Mouse (Mus musculus): ENCODE data around the gene Akap1. TPM values are rescaled to one million over a fixed set of nuclear protein-coding genes. Genes with fewer than 3 reads are reported as not detected.

The Akap1 gene
- polyA plus RNA-seq, 1 experiment from 2014 or later = 18.1 TPM

DNA sequence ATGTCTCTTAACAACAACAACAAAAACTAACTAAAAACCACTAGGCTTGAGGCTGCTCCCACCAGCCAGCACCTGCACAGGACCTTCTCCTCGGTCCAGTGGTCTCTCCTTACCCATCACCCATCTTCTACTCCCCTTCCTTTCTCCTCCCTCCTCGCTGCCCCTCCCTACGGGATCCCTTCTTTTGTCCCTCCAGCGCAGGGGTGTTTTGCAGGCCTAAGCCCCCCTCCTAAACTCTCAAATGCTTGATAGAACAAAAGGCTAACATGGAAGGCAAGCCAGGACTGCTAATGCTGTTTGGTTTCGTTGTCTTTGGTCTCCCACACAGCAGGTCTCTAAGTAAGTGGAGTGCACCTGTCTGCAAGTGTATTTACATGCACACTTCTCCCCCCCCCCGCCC lies 44.1 kb downstream of the Akap1 start:
- Histone ChIP-seq H3K4me2 (replicated peaks) (peak overlapping the region; percentile 28; the same call in 1 of the 2 replicates), H3K4me3 (no peak overlapping the region), H3K27ac (0 out of 2 replicates have a peak overlapping the region, but pooled peaks have one; percentile 17), H3K9me3 (no peaks in the 10 kb centered on the region), H3K9ac (no peak overlapping the region), H3K4me1 (peaks cover 20% of the 10 kb centered on the region), H3K27me3 (peaks cover 14% of the 10 kb centered on the region), H3K36me3 (no peaks in the 10 kb centered on the region)
- WGBS = 31% methylated on average over 6 of the region's 6 CpGs
- ATAC-seq (ENCODE audit: insufficient number of reproducible peaks, insufficient read depth, low FRiP score, low TSS enrichment) = no peak

DNA sequence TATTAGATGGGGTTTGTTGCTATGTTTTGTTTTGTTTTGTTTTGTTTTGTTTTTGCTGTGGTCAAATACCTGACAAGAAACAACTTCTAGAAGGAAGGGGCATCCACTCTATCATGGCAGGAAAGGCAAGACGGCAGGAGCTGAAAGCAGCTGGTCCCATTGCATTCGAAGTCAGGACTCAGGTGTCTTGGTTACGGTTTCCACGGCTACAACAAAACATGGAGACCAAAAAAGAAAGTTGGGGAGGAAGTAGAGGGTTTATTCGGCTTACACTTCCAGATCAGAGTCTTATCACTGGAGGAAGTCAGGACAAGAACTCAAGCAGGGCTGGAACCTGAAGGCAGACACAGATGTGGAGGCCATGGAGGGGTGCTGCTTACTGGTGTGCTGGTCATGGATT lies 47.3 kb downstream of the Akap1 start:
- WGBS = 76% methylated on average over 5 of the region's 5 CpGs

DNA sequence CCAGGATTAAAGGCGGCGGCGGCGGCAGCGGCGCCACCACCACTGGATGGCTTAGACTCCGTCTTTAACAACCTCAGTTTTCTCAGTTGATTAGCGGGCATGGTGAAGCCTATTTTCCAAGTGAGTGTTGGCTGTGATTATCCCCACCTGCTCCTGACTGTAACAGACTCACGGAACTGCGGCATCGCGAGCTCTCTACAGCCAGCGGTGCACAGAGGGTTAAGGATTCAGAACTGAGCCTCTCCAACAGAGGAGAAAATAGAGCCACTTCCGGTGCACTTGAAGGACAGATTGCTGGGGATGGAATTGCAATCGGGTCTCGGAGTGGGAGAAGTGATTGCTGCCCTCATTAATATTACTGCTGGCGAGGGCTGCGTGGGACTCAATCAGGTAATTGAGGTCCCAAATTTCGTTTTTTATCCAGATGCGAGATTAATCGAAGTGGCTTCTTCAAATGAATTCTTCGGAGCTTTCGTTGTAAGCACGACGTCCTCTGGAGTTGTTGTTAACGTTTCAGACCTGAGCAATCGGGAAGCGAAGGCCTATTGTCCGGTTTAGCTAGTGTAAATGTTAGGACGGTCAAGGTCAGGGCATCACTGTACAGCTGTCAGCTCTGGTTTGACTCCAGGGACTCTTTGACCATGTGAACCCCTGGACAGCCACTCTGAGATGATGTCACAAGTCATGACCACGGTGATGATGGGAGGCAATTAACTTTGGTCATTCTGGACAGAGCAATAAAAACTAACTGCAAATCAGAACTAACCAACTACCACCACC lies 61.0 kb downstream of the Akap1 start:
- no peaks in the 10 kb centered on the region for H3K9me3 ChIP-seq
- no peak overlapping the region for H3K9ac ChIP-seq
- 45% methylated on average over 31 of the region's 31 CpGs for WGBS
- ATAC-seq (ENCODE audit: insufficient number of reproducible peaks, insufficient read depth, low FRiP score, low TSS enrichment) = no peak
- H3K36me3 ChIP-seq = no peaks in the 10 kb centered on the region
- no peaks in the 10 kb centered on the region for H3K27me3 ChIP-seq
- peak overlapping the region; percentile 36 for H3K4me2 ChIP-seq (replicated peaks)
- no peaks in the 10 kb centered on the region for H3K4me1 ChIP-seq
- H3K4me3 ChIP-seq = peak overlapping the region; percentile 2
- no peak overlapping the region for H3K27ac ChIP-seq

More for the DNA sequence above, 47.3 kb downstream of the Akap1 start:
- Histone ChIP-seq H3K4me2 (replicated peaks) (no peak overlapping the region), H3K27me3 (peaks cover 14% of the 10 kb centered on the region), H3K9me3 (no peaks in the 10 kb centered on the region), H3K36me3 (no peaks in the 10 kb centered on the region), H3K9ac (no peak overlapping the region), H3K4me1 (peaks cover 19% of the 10 kb centered on the region), H3K4me3 (no peak overlapping the region), H3K27ac (no peak overlapping the region)
- no peak for ATAC-seq (ENCODE audit: insufficient number of reproducible peaks, insufficient read depth, low FRiP score, low TSS enrichment)

DNA sequence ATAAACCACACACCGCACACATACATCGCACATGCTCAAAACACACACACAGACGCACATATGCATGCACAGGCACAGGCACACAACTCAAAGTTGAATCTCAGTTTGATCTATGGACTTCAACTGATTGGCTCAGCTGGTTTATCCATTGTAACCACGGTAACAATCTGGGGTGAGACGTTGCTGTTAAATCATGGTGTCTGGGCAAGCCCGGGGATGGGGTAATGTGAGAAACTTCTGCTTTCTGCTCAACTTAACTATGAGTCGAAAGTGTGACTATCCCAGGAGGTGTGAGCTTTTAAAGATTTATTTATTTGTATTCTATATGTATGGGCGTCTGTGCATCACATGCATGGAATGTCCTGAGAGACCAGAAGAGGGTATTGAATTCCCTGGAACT lies 68.2 kb downstream of the Akap1 start:
- H3K4me3 ChIP-seq = no peak overlapping the region
- ATAC-seq (ENCODE audit: insufficient number of reproducible peaks, insufficient read depth, low FRiP score, low TSS enrichment) = no peak

DNA sequence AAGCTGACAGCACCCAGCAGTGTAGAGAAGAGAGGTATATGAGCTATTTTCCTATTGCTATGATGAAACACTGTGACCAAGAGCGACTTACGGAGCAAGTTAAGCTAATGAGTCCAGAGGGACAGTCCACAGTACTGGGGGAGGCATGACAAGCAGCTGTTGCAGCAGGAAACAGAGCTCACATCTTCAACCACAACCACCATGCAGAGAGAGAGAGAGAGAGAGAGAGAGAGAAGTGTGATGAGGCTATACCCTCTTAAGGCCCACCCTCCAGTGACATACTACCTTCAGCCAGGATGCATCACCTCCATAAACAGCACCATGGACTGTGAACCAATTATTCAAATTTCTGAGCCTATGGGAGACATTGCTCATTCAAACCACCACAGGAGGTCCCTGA lies 74.5 kb downstream of the Akap1 start:
- WGBS = 75% methylated on average over 2 of the region's 2 CpGs
- ATAC-seq (ENCODE audit: insufficient number of reproducible peaks, insufficient read depth, low FRiP score, low TSS enrichment) = no peak
- Histone ChIP-seq H3K27me3 (no peaks in the 10 kb centered on the region), H3K4me3 (no peak overlapping the region), H3K27ac (no peak overlapping the region), H3K36me3 (no peaks in the 10 kb centered on the region), H3K4me2 (replicated peaks) (no peak overlapping the region), H3K9ac (no peak overlapping the region), H3K4me1 (no peaks in the 10 kb centered on the region), H3K9me3 (no peaks in the 10 kb centered on the region)

More for the DNA sequence above, 68.2 kb downstream of the Akap1 start:
- no peaks in the 10 kb centered on the region for H3K4me1 ChIP-seq
- WGBS = 90% methylated on average over 8 of the region's 8 CpGs
- H3K4me2 ChIP-seq (replicated peaks) = no peak overlapping the region
- H3K36me3 ChIP-seq = no peaks in the 10 kb centered on the region
- H3K27ac ChIP-seq = no peak overlapping the region
- no peaks in the 10 kb centered on the region for H3K27me3 ChIP-seq
- H3K9me3 ChIP-seq = no peaks in the 10 kb centered on the region
- no peak overlapping the region for H3K9ac ChIP-seq

DNA sequence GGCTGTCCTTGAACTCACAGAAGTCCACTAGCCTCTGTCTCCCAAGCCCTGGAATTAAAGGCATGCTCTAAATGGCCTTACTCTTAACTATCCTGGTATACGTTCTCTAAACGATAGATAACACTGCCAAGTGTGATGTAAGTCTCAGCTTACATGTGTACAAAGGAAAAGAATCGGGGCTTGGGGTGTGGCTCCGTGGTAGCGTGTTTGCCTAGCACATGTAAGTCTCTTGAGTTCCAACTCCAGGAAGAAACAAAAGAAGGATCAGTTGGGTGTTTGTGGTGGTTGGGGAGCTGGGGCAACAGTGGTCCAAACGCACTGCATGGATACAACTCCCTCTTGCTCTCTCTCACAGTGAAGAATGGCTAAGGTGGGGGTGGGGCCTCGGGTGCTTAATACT lies 77.6 kb downstream of the Akap1 start:
- Histone ChIP-seq H3K4me3 (no peak overlapping the region), H3K9ac (no peak overlapping the region), H3K9me3 (no peaks in the 10 kb centered on the region), H3K4me2 (replicated peaks) (no peak overlapping the region), H3K4me1 (no peaks in the 10 kb centered on the region), H3K27ac (no peak overlapping the region), H3K27me3 (no peaks in the 10 kb centered on the region), H3K36me3 (no peaks in the 10 kb centered on the region)
- no peak for ATAC-seq (ENCODE audit: insufficient number of reproducible peaks, insufficient read depth, low FRiP score, low TSS enrichment)
- WGBS = 81% methylated on average over 7 of the region's 7 CpGs

DNA sequence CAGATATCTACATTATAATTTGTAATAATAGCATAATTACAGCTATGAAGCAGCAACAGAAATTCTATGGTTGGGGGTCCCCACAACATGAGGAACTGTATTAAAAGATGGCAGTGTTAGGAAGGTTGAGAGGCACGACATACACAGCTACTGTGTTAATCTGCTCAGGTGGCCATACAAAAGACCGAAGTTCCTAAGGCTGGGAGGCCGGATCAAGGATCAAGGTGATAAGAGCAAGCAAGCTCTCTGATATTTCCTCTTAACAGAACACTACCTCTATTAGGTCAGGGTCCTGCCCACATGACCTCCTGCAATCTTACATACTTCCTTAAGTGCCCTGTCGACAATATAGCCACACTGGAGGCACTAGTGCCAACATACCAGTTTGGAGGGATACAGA lies 80.9 kb downstream of the Akap1 start:
- no peaks in the 10 kb centered on the region for H3K36me3 ChIP-seq
- H3K9me3 ChIP-seq = no peaks in the 10 kb centered on the region
- H3K27ac ChIP-seq = no peak overlapping the region
- H3K4me3 ChIP-seq = no peak overlapping the region
- no peak overlapping the region for H3K4me2 ChIP-seq (replicated peaks)
- no peaks in the 10 kb centered on the region for H3K27me3 ChIP-seq
- no peaks in the 10 kb centered on the region for H3K4me1 ChIP-seq
- no peak for ATAC-seq (ENCODE audit: insufficient number of reproducible peaks, insufficient read depth, low FRiP score, low TSS enrichment)
- no peak overlapping the region for H3K9ac ChIP-seq
- 82% methylated on average over 4 of the region's 4 CpGs for WGBS

DNA sequence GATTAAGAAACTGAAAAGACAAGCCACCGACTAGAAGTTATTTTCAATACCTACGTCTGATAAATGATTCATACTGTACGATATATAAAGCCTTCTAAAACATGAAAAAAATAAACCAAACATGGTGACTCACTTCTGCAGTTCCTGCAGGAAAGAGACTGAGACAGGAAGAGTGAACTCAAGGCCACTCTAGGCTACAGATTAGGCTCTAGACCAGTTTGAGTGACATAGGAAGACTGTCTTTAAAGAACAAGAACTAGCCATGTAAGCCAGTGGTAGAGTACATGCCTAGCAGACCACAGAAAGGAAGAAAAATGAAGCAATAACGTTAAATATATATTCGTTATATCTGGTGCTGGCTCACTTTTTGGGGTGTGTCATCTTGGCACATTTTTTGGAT lies 81.9 kb downstream of the Akap1 start:
- Histone ChIP-seq H3K36me3 (no peaks in the 10 kb centered on the region), H3K4me2 (replicated peaks) (no peak overlapping the region), H3K4me1 (no peaks in the 10 kb centered on the region), H3K9ac (no peak overlapping the region), H3K4me3 (no peak overlapping the region), H3K27ac (no peak overlapping the region), H3K9me3 (no peaks in the 10 kb centered on the region), H3K27me3 (no peaks in the 10 kb centered on the region)
- WGBS = 85% methylated on average over 5 of the region's 5 CpGs
- no peak for ATAC-seq (ENCODE audit: insufficient number of reproducible peaks, insufficient read depth, low FRiP score, low TSS enrichment)

Other genes starting within 250 kb of the Akap1 start
- 22.0 and 25.8 TPM in 2 replicates for gene Msi2, start 146.1 kb downstream of the Akap1 start, polyA plus RNA-seq (2016; fragmentation: Nextera tagmentation; extraction: Ambion mirVana)
- gene Scpep1, start 90.9 kb upstream of the Akap1 start, polyA plus RNA-seq (2016; fragmentation: Nextera tagmentation; extraction: Ambion mirVana) = 72.9 and 77.4 TPM in 2 replicates
- gene Elobl, start 102.3 kb upstream of the Akap1 start, polyA plus RNA-seq (2016; fragmentation: Nextera tagmentation; extraction: Ambion mirVana) = not detected in 2 replicates
- gene Coil, start 105.7 kb upstream of the Akap1 start, polyA plus RNA-seq (2016; fragmentation: Nextera tagmentation; extraction: Ambion mirVana) = 29.9 and 33.8 TPM in 2 replicates
- gene Trim25, start 134.8 kb upstream of the Akap1 start, polyA plus RNA-seq (2016; fragmentation: Nextera tagmentation; extraction: Ambion mirVana) = 4.7 and 4.9 TPM in 2 replicates
- gene Dgke, start 202.3 kb upstream of the Akap1 start, polyA plus RNA-seq (2016; fragmentation: Nextera tagmentation; extraction: Ambion mirVana) = 6.5 and 6.6 TPM in 2 replicates
- gene Gm525, start 209.3 kb upstream of the Akap1 start, polyA plus RNA-seq (2016; fragmentation: Nextera tagmentation; extraction: Ambion mirVana) = 0.32 TPM in 1 of 2 replicates, not detected in the other

Measured in embryonic facial prominence, embryonic 12.5 days (tissue).